Mouse (Mus musculus) midbrain, embryonic 13.5 days (tissue): ENCODE results near the gene Ube2i. TPM values are rescaled to one million over a fixed set of nuclear protein-coding genes. Genes with fewer than 3 reads are reported as not detected.
A peak's percentile ranks its signal among the peaks of the same experiment; 100 is the strongest.

Experiments
- ATAC-seq: fragments of 200-750 bp; cut with Nextera tagmentation; 2 replicates; pipeline ENCODE4 v1.8.0; 2017; ENCODE audit warnings: mild to moderate bottlenecking, moderate TSS enrichment, moderate library complexity
- H3K27ac ChIP-seq: fragments of 300-500 bp; sonication (generic); 2 replicates; pipeline ENCODE4 v1.5.1; 2015; ENCODE audit warnings: inconsistent platforms, mild to moderate bottlenecking, moderate library complexity
- H3K27me3 ChIP-seq: fragments of 300-500 bp; sonication (generic); 2 replicates; pipeline ENCODE4 v1.6.1; 2015; ENCODE audit warnings: mild to moderate bottlenecking, inconsistent platforms
- H3K36me3 ChIP-seq: fragments of 300-500 bp; sonication (generic); 2 replicates; pipeline ENCODE4 v1.6.1; 2015; ENCODE audit warnings: mild to moderate bottlenecking, inconsistent platforms
- H3K4me1 ChIP-seq: fragments of 300-500 bp; sonication (generic); replicated peaks from 2 replicates; pipeline ENCODE4 v1.6.1; 2015; ENCODE audit warnings: inconsistent platforms
- H3K4me2 ChIP-seq: fragments of 300-500 bp; sonication (generic); replicated peaks from 2 replicates; pipeline ENCODE4 v1.6.1; 2015; ENCODE audit warnings: moderate library complexity, mild to moderate bottlenecking, inconsistent platforms
- H3K4me3 ChIP-seq: fragments of 300-500 bp; sonication (generic); replicated peaks from 2 replicates; pipeline ENCODE4 v1.5.1; 2015; ENCODE audit warnings: mild to moderate bottlenecking, inconsistent platforms
- H3K9ac ChIP-seq: fragments of 300-500 bp; sonication (generic); replicated peaks from 2 replicates; pipeline ENCODE4 v1.6.1; 2015; ENCODE audit warnings: mild to moderate bottlenecking, inconsistent platforms
- H3K9me3 ChIP-seq: fragments of 300-500 bp; sonication (generic); 2 replicates; pipeline ENCODE4 v1.6.1; 2016; ENCODE audit warnings: mild to moderate bottlenecking, inconsistent platforms
- WGBS: fragments of 180-500 bp; shearing (Covaris S2); methylation state at CpG from one replicate; pipeline ENCODE4 v1.1.7; 2015; 5-methylcytosine and 5-hydroxymethylcytosine counted together
- polyA plus RNA-seq: library from polyadenylated mRNA; unstranded; fragments of >200 nt; fragmentation: Nextera tagmentation; extraction: Ambion mirVana; gene quantifications from 2 replicates; pipeline ENCODE4 v1.2.1, GENCODE M21; 2015

Gene Ube2i
- 672 and 679 TPM in 2 replicates for polyA plus RNA-seq

- H3K4me1 ChIP-seq, result peaks cover 34% of the 10 kb centered on the region
- no peaks in the 10 kb centered on the region for H3K9me3 ChIP-seq
- 80% methylated on average over 9 of the region's 9 CpGs for WGBS
- ATAC-seq, result no peak
- H3K4me2 ChIP-seq, result peak within 1 kb of the TSS; percentile 47
- H3K36me3 ChIP-seq, result peaks cover 2% of the 10 kb centered on the region
- peak within 1 kb of the TSS; percentile 99 for H3K9ac ChIP-seq
- peak within 1 kb of the TSS; percentile 86 for H3K4me3 ChIP-seq
- peak within 1 kb of the TSS; percentile 99 for H3K27ac ChIP-seq
- 0 out of 2 replicates have a peak, but pooled peaks cover 5% of the 10 kb centered on the region for H3K27me3 ChIP-seq
Measured at GRCm38 (mm10) chr17:25274571-25275346, at the start of gene Ube2i. Gene Ube2i, minus strand, starts transcription at chr17:25274622.

GRCm38 (mm10) chr17:25322930-25323329, 48.5 kb upstream of the Ube2i start:
- no peaks in the 10 kb centered on the region for H3K27me3 ChIP-seq
- H3K4me3 ChIP-seq, result no peak overlapping the region
- H3K4me2 ChIP-seq, result no peak overlapping the region
- no peaks in the 10 kb centered on the region for H3K9me3 ChIP-seq
- H3K36me3 ChIP-seq, result no peaks in the 10 kb centered on the region
- H3K9ac ChIP-seq, result no peak overlapping the region
- no peak overlapping the region for H3K27ac ChIP-seq
- no peak for ATAC-seq
- H3K4me1 ChIP-seq, result no peaks in the 10 kb centered on the region
- 39% methylated on average over 2 of the region's 2 CpGs for WGBS

GRCm38 (mm10) chr17:25320819-25321218, 46.4 kb upstream of the Ube2i start:
- H3K27me3 ChIP-seq, result no peaks in the 10 kb centered on the region
- no peak overlapping the region for H3K4me2 ChIP-seq
- H3K36me3 ChIP-seq, result no peaks in the 10 kb centered on the region
- H3K4me1 ChIP-seq, result no peaks in the 10 kb centered on the region
- no peak overlapping the region for H3K27ac ChIP-seq
- 93% methylated on average over 8 of the region's 8 CpGs for WGBS
- H3K4me3 ChIP-seq, result no peak overlapping the region
- no peak for ATAC-seq
- no peaks in the 10 kb centered on the region for H3K9me3 ChIP-seq
- H3K9ac ChIP-seq, result no peak overlapping the region

GRCm38 (mm10) chr17:25318354-25318753, 43.9 kb upstream of the Ube2i start, which contains the start of gene Prss29:
Gene Prss29, plus strand, starts transcription at chr17:25318654.
- no peaks in the 10 kb centered on the region for H3K4me1 ChIP-seq
- H3K9me3 ChIP-seq, result no peaks in the 10 kb centered on the region
- H3K9ac ChIP-seq, result no peak within 1 kb of the TSS
- no peaks in the 10 kb centered on the region for H3K27me3 ChIP-seq
- WGBS, result 78% methylated on average over 5 of the region's 5 CpGs
- no peaks in the 10 kb centered on the region for H3K36me3 ChIP-seq
- H3K4me3 ChIP-seq, result no peak within 1 kb of the TSS
- H3K4me2 ChIP-seq, result no peak within 1 kb of the TSS
- ATAC-seq, result no peak
- no peak within 1 kb of the TSS for H3K27ac ChIP-seq

- Histone ChIP-seq H3K27me3 (no peaks in the 10 kb centered on the region), H3K9ac (no peak within 1 kb of the TSS), H3K9me3 (no peaks in the 10 kb centered on the region), H3K4me2 (no peak within 1 kb of the TSS), H3K4me1 (no peaks in the 10 kb centered on the region), H3K36me3 (no peaks in the 10 kb centered on the region), H3K4me3 (no peak within 1 kb of the TSS), H3K27ac (no peak within 1 kb of the TSS)
- ATAC-seq, result no peak
- 87% methylated on average over 4 of the region's 4 CpGs for WGBS
Measured at GRCm38 (mm10) chr17:25308346-25308745, 33.9 kb upstream of the Ube2i start, which contains the start of gene Prss28. Gene Prss28, plus strand, starts transcription at chr17:25308646.

- WGBS, result 85% methylated on average over 5 of the region's 5 CpGs
- Histone ChIP-seq H3K4me2 (no peak within 1 kb of the TSS), H3K27me3 (no peaks in the 10 kb centered on the region), H3K9me3 (no peaks in the 10 kb centered on the region), H3K27ac (no peak within 1 kb of the TSS), H3K4me3 (no peak within 1 kb of the TSS), H3K9ac (no peak within 1 kb of the TSS), H3K4me1 (no peaks in the 10 kb centered on the region), H3K36me3 (no peaks in the 10 kb centered on the region)
- ATAC-seq, result no peak
Measured at GRCm38 (mm10) chr17:25298094-25298493, 23.7 kb upstream of the Ube2i start, which contains the start of gene Prss34. Gene Prss34, plus strand, starts transcription at chr17:25298394.

GRCm38 (mm10) chr17:25294111-25294510, 19.7 kb upstream of the Ube2i start:
- no peak overlapping the region for H3K4me2 ChIP-seq
- H3K9me3 ChIP-seq, result no peaks in the 10 kb centered on the region
- 39% methylated on average over 1 of the region's 1 CpGs for WGBS
- ATAC-seq, result no peak
- no peak overlapping the region for H3K9ac ChIP-seq
- no peak overlapping the region for H3K4me3 ChIP-seq
- H3K27me3 ChIP-seq, result no peaks in the 10 kb centered on the region
- H3K27ac ChIP-seq, result no peak overlapping the region
- H3K36me3 ChIP-seq, result no peaks in the 10 kb centered on the region
- H3K4me1 ChIP-seq, result no peaks in the 10 kb centered on the region

- no peaks in the 10 kb centered on the region for H3K36me3 ChIP-seq
- H3K9me3 ChIP-seq, result no peaks in the 10 kb centered on the region
- WGBS, result 80% methylated on average over 5 of the region's 5 CpGs
- H3K4me1 ChIP-seq, result no peaks in the 10 kb centered on the region
- no peak overlapping the region for H3K4me3 ChIP-seq
- H3K4me2 ChIP-seq, result no peak overlapping the region
- no peaks in the 10 kb centered on the region for H3K27me3 ChIP-seq
- no peak overlapping the region for H3K27ac ChIP-seq
- no peak overlapping the region for H3K9ac ChIP-seq
- ATAC-seq, result no peak
Measured at GRCm38 (mm10) chr17:25293495-25293894, 19.1 kb upstream of the Ube2i start.

- 29% methylated on average over 4 of the region's 4 CpGs for WGBS
- no peak overlapping the region for H3K4me3 ChIP-seq
- no peaks in the 10 kb centered on the region for H3K36me3 ChIP-seq
- no peaks in the 10 kb centered on the region for H3K4me1 ChIP-seq
- no peaks in the 10 kb centered on the region for H3K27me3 ChIP-seq
- H3K27ac ChIP-seq, result no peak overlapping the region
- no peak overlapping the region for H3K9ac ChIP-seq
- no peak overlapping the region for H3K4me2 ChIP-seq
- no peaks in the 10 kb centered on the region for H3K9me3 ChIP-seq
- ATAC-seq, result no peak
Measured at GRCm38 (mm10) chr17:25290411-25290810, 16.0 kb upstream of the Ube2i start.

- ATAC-seq, result no peak
- WGBS, result 26% methylated on average over 4 of the region's 4 CpGs
Measured at GRCm38 (mm10) chr17:25288842-25289241, 14.4 kb upstream of the Ube2i start.

GRCm38 (mm10) chr17:25285033-25285432, 10.6 kb upstream of the Ube2i start:
- H3K9ac ChIP-seq, result no peak overlapping the region
- H3K36me3 ChIP-seq, result no peaks in the 10 kb centered on the region
- H3K27me3 ChIP-seq, result peaks cover 4% of the 10 kb centered on the region; the same call in 1 of the 2 replicates
- no peak overlapping the region for H3K4me3 ChIP-seq
- no peaks in the 10 kb centered on the region for H3K9me3 ChIP-seq
- H3K4me2 ChIP-seq, result no peak overlapping the region
- WGBS, result 17% methylated on average over 3 of the region's 3 CpGs
- no peak overlapping the region for H3K27ac ChIP-seq
- ATAC-seq, result no peak; the same call in 1 of the 2 replicates
- H3K4me1 ChIP-seq, result no peaks in the 10 kb centered on the region

More at GRCm38 (mm10) chr17:25288842-25289241, 14.4 kb upstream of the Ube2i start:
- no peak overlapping the region for H3K4me2 ChIP-seq
- H3K27me3 ChIP-seq, result no peaks in the 10 kb centered on the region
- H3K9me3 ChIP-seq, result no peaks in the 10 kb centered on the region
- H3K36me3 ChIP-seq, result no peaks in the 10 kb centered on the region
- H3K4me1 ChIP-seq, result no peaks in the 10 kb centered on the region
- no peak overlapping the region for H3K4me3 ChIP-seq
- H3K27ac ChIP-seq, result no peak overlapping the region
- H3K9ac ChIP-seq, result no peak overlapping the region

- H3K9ac ChIP-seq, result no peak overlapping the region
- H3K9me3 ChIP-seq, result no peaks in the 10 kb centered on the region
- H3K36me3 ChIP-seq, result no peaks in the 10 kb centered on the region
- no peak overlapping the region for H3K4me2 ChIP-seq
- no peak overlapping the region for H3K27ac ChIP-seq
- no peak overlapping the region for H3K4me3 ChIP-seq
- no peak for ATAC-seq
- no peaks in the 10 kb centered on the region for H3K4me1 ChIP-seq
- 51% methylated on average over 11 of the region's 11 CpGs for WGBS
- H3K27me3 ChIP-seq, result peaks cover 9% of the 10 kb centered on the region; the same call in 1 of the 2 replicates
Measured at GRCm38 (mm10) chr17:25282133-25282532, 7.7 kb upstream of the Ube2i start.
